Mouse (Mus musculus) spleen, postnatal 4 days (tissue): ENCODE results near the gene Hyal2.
"Not testable (repeated sequence)": the region's sequence is repeated elsewhere in the genome, so short reads cannot be mapped to it uniquely, and the experiment has no call there.

Source experiments
- DNase-seq, 2 experiments: peaks; one replicate each; pipeline ENCODE4 v3.0.0; 2022; ENCODE audit warnings: low spot score in 2 of 2

The Hyal2 gene

GRCm38 (mm10) chr9:107545602-107546001 is 22.1 kb upstream of the Hyal2 start:
- peak; percentile 79 to 95 for DNase-seq

GRCm38 (mm10) chr9:107547026-107547425 is 20.7 kb upstream of the Hyal2 start, which contains the start of gene Zmynd10:
Zmynd10 (plus strand) TSS chr9:107547298.
- peak; percentile 85 to 90 for DNase-seq

- no peak for DNase-seq
Measured at GRCm38 (mm10) chr9:107547957-107548356, 19.8 kb upstream of the Hyal2 start.

- DNase-seq: no peak
Measured at GRCm38 (mm10) chr9:107548820-107549219, 18.9 kb upstream of the Hyal2 start.

- no peak for DNase-seq
Measured at GRCm38 (mm10) chr9:107549297-107550074, 18.3 kb upstream of the Hyal2 start.

GRCm38 (mm10) chr9:107550491-107551116 is 17.1 kb upstream of the Hyal2 start:
- DNase-seq: no peak

GRCm38 (mm10) chr9:107551117-107551889 is 16.4 kb upstream of the Hyal2 start, which contains the start of gene Rassf1:
Rassf1 (plus strand) TSS chr9:107551555.
- DNase-seq: peak; percentile 66 to 86

GRCm38 (mm10) chr9:107551890-107552355 is 15.8 kb upstream of the Hyal2 start:
- no peak for DNase-seq

GRCm38 (mm10) chr9:107552690-107553393 is 14.9 kb upstream of the Hyal2 start:
- no peak for DNase-seq

- DNase-seq: peak in 1 of 2 experiments; percentile 81
Measured at GRCm38 (mm10) chr9:107553541-107554318, 14.0 kb upstream of the Hyal2 start.

- DNase-seq: peak; percentile 95 to 96
Measured at GRCm38 (mm10) chr9:107554319-107554825, 13.4 kb upstream of the Hyal2 start.

- peak in 1 of 2 experiments; percentile 55 for DNase-seq
Measured at GRCm38 (mm10) chr9:107555031-107555457, 12.7 kb upstream of the Hyal2 start.

- DNase-seq: no peak
Measured at GRCm38 (mm10) chr9:107555701-107556100, 12.0 kb upstream of the Hyal2 start.

- DNase-seq: no peak
Measured at GRCm38 (mm10) chr9:107556346-107556745, 11.4 kb upstream of the Hyal2 start.

GRCm38 (mm10) chr9:107563029-107563581 is 4.6 kb upstream of the Hyal2 start, which contains the start of gene Tusc2:
Tusc2 (plus strand) TSS chr9:107563255.
- peak; percentile 92 to 96 for DNase-seq

GRCm38 (mm10) chr9:107565556-107565955 is 2.2 kb upstream of the Hyal2 start:
- not testable (repeated sequence) for DNase-seq

- DNase-seq: peak; percentile 89 to 97
Measured at GRCm38 (mm10) chr9:107566041-107566709, 1.6 kb upstream of the Hyal2 start.

GRCm38 (mm10) chr9:107566855-107567254 is 890 bp upstream of the Hyal2 start:
- no peak for DNase-seq
